Mouse (Mus musculus) MEL (cell line): ENCODE data around the gene Cd151. TPM values are rescaled to one million over a fixed set of nuclear protein-coding genes. Genes with fewer than 3 reads are reported as not detected.

Source experiments
- DNase-seq: peaks from one replicate; pipeline ENCODE4 v3.0.0; 2011; ENCODE audit warnings: low read depth, low spot score
- H3K27ac ChIP-seq: 2 replicates; pipeline ENCODE4 v1.5.1; 2012; ENCODE audit warnings: low read depth, mild to moderate bottlenecking, control low read depth, low read length, moderate library complexity; ENCODE audit not compliant: control insufficient read depth
- H3K27me3 ChIP-seq, 2 experiments: fragments of 150-350 bp in 1 of 2; sonication (generic) in 1 of 2; 2 replicates each; pipeline ENCODE4 v1.6.1; 2012; ENCODE audit warnings: low read length in 2 of 2, mild to moderate bottlenecking in 2 of 2, improper control_type of control experiment in 1 of 2, moderate library complexity in 1 of 2; ENCODE audit not compliant: insufficient read depth in 2 of 2, control insufficient read depth in 1 of 2
- H3K36me3 ChIP-seq, 2 experiments: 2 replicates each; pipeline ENCODE4 v1.6.1; 2012 to 2014; ENCODE audit warnings: low read length in 2 of 2, improper control_type of control experiment in 1 of 2, inconsistent platforms in 1 of 2, mild to moderate bottlenecking in 1 of 2; ENCODE audit not compliant: insufficient read depth in 2 of 2, control insufficient read depth in 1 of 2
- H3K4me1 ChIP-seq, 2 experiments: fragments of 150-350 bp in 1 of 2; sonication (generic) in 1 of 2; 2 replicates each; pipeline ENCODE4 v1.6.1; 2012; ENCODE audit warnings: low read length in 2 of 2, improper control_type of control experiment in 1 of 2, mild to moderate bottlenecking in 1 of 2; ENCODE audit not compliant: insufficient read depth in 2 of 2, control insufficient read depth in 1 of 2
- H3K4me3 ChIP-seq, 2 experiments: fragments of 150-350 bp in 1 of 2; sonication (generic) in 1 of 2; 2 replicates each; pipeline ENCODE4 v1.5.1; 2012; ENCODE audit warnings: low read depth in 2 of 2, low read length in 2 of 2, mild to moderate bottlenecking in 2 of 2, moderate library complexity in 2 of 2, control low read depth in 1 of 2, improper control_type of control experiment in 1 of 2; ENCODE audit not compliant: control insufficient read depth in 1 of 2, insufficient read depth in 1 of 2
- H3K79me2 ChIP-seq: 2 replicates; pipeline ENCODE4 v1.6.1; 2012; ENCODE audit warnings: mild to moderate bottlenecking, low read length, moderate library complexity; ENCODE audit not compliant: control insufficient read depth, poor library complexity, insufficient read depth
- H3K9ac ChIP-seq: 2 replicates; pipeline ENCODE4 v1.6.1; 2012; ENCODE audit warnings: low read depth, mild to moderate bottlenecking, control low read depth, low read length, moderate library complexity; ENCODE audit not compliant: control insufficient read depth, poor library complexity, severe bottlenecking
- H3K9me3 ChIP-seq: fragments of 150-350 bp; sonication (generic); replicated peaks from 2 replicates; pipeline ENCODE4 v1.6.1; 2012; ENCODE audit warnings: mild to moderate bottlenecking, low read length, improper control_type of control experiment, moderate library complexity; ENCODE audit not compliant: insufficient read depth
- BHLHE40 ChIP-seq: IDR thresholded peaks from 2 replicates; pipeline ENCODE4 v1.6.1; 2012; ENCODE audit warnings: low read depth, mild to moderate bottlenecking, inconsistent platforms, low read length, improper control_type of control experiment, borderline replicate concordance
- CHD1 ChIP-seq: IDR thresholded peaks from 2 replicates; pipeline ENCODE4 v1.6.1; 2012; ENCODE audit warnings: low read depth, mild to moderate bottlenecking, inconsistent platforms, low read length, improper control_type of control experiment
- E2F4 ChIP-seq: IDR thresholded peaks from 2 replicates; pipeline ENCODE4 v1.6.1; 2011; ENCODE audit warnings: low read depth, low read length, improper control_type of control experiment, borderline replicate concordance
- ELF1 ChIP-seq: IDR thresholded peaks from 2 replicates; pipeline ENCODE4 v1.6.1; 2014; ENCODE audit warnings: low read depth, mild to moderate bottlenecking, inconsistent platforms, low read length, improper control_type of control experiment, moderate library complexity
- GABPA ChIP-seq: IDR thresholded peaks from 2 replicates; pipeline ENCODE4 v1.6.1; 2012; ENCODE audit warnings: low read depth, mild to moderate bottlenecking, inconsistent platforms, low read length, improper control_type of control experiment, moderate library complexity
- GATA1 ChIP-seq: IDR thresholded peaks from 2 replicates; pipeline ENCODE4 v1.6.1; 2011; ENCODE audit warnings: low read depth, low read length, improper control_type of control experiment
- HCFC1 ChIP-seq: IDR thresholded peaks from 2 replicates; pipeline ENCODE4 v1.6.1; 2012; ENCODE audit warnings: low read depth, mild to moderate bottlenecking, inconsistent platforms, low read length, improper control_type of control experiment, moderate library complexity
- JUND ChIP-seq: IDR thresholded peaks from 2 replicates; pipeline ENCODE4 v1.6.1; 2011; ENCODE audit warnings: low read depth, mild to moderate bottlenecking, improper control_type of control experiment, low read length
- MAFK ChIP-seq: IDR thresholded peaks from 2 replicates; pipeline ENCODE4 v1.6.1; 2011; ENCODE audit warnings: low read depth, mild to moderate bottlenecking, low read length, improper control_type of control experiment, borderline replicate concordance
- MEF2A ChIP-seq: IDR thresholded peaks from 2 replicates; pipeline ENCODE4 v1.6.1; 2014; ENCODE audit warnings: low read depth, mild to moderate bottlenecking, inconsistent platforms, low read length, improper control_type of control experiment; ENCODE audit not compliant: poor library complexity, insufficient replicate concordance, severe bottlenecking; ENCODE audit errors: extremely low read depth
- MXI1 ChIP-seq: IDR thresholded peaks from 2 replicates; pipeline ENCODE4 v1.6.1; 2011; ENCODE audit warnings: mild to moderate bottlenecking, low read depth, low read length, improper control_type of control experiment
- MYB ChIP-seq: IDR thresholded peaks from 2 replicates; pipeline ENCODE4 v1.6.1; 2011; ENCODE audit warnings: mild to moderate bottlenecking, low read depth, low read length, improper control_type of control experiment
- MYC ChIP-seq: IDR thresholded peaks from 2 replicates; pipeline ENCODE4 v1.6.1; 2011; ENCODE audit warnings: low read depth, mild to moderate bottlenecking, low read length, improper control_type of control experiment, moderate library complexity
- NELFE ChIP-seq: IDR thresholded peaks from 2 replicates; pipeline ENCODE4 v1.6.1; 2011; ENCODE audit warnings: low read depth, low read length, improper control_type of control experiment
- NRF1 ChIP-seq: IDR thresholded peaks from 2 replicates; pipeline ENCODE4 v1.6.1; 2014; ENCODE audit warnings: low read depth, mild to moderate bottlenecking, inconsistent platforms, low read length, improper control_type of control experiment, moderate library complexity; ENCODE audit not compliant: poor library complexity, insufficient read depth, severe bottlenecking
- RAD21 ChIP-seq: IDR thresholded peaks from 2 replicates; pipeline ENCODE4 v1.6.1; 2011; ENCODE audit warnings: mild to moderate bottlenecking, low read depth, low read length, improper control_type of control experiment
- TAL1 ChIP-seq: IDR thresholded peaks from 2 replicates; pipeline ENCODE4 v1.6.1; 2012; ENCODE audit warnings: mild to moderate bottlenecking, inconsistent platforms, low read length, moderate library complexity, mixed read lengths
- TBP ChIP-seq: IDR thresholded peaks from 2 replicates; pipeline ENCODE4 v1.8.0; 2011; ENCODE audit warnings: low read depth, low read length, improper control_type of control experiment
- USF2 ChIP-seq, 2 experiments: IDR thresholded peaks; 2 replicates each; pipeline ENCODE4 v1.6.1; 2011 to 2012; ENCODE audit warnings: improper control_type of control experiment in 2 of 2, low read length in 2 of 2, borderline replicate concordance in 1 of 2, inconsistent platforms in 1 of 2, low read depth in 1 of 2, mild to moderate bottlenecking in 1 of 2; ENCODE audit not compliant: insufficient read depth in 1 of 2
- ZKSCAN1 ChIP-seq: IDR thresholded peaks from 2 replicates; pipeline ENCODE4 v1.6.1; 2012; ENCODE audit warnings: low read depth, mild to moderate bottlenecking, inconsistent platforms, low read length, improper control_type of control experiment, moderate library complexity
- polyA plus RNA-seq, 2 experiments: library from polyadenylated mRNA; stranded (reverse) in 1 of 2; unstranded in 1 of 2; fragments of >175 nt in 1 of 2; fragments of >200 nt in 1 of 2; gene quantifications; 2 replicates each; pipeline versions ENCODE4 v1.2.1 to v1.2.4; 2012; ENCODE audit warnings: low replicate concordance in 2 of 2, low read depth in 1 of 2; ENCODE audit not compliant: insufficient read length in 2 of 2, insufficient read depth in 1 of 2, missing spikeins in 1 of 2
- total RNA-seq: library from RNA; depleted of rRNA; stranded (reverse); fragments of 300-350 nt; gene quantifications from 2 replicates; pipeline ENCODE4 v1.2.3, GENCODE M21; 2012

The Cd151 gene
- total and polyA plus RNA-seq, 3 experiments: 40.6 to 86.6 TPM; not detected in 1

- H3K9ac ChIP-seq: no peak overlapping the region
- H3K79me2 ChIP-seq: no peaks in the 10 kb centered on the region
- no peak overlapping the region for H3K27ac ChIP-seq
- no peaks in the 10 kb centered on the region for H3K9me3 ChIP-seq
- H3K4me3 ChIP-seq: no peak overlapping the region
- no peaks in the 10 kb centered on the region for H3K27me3 ChIP-seq
- no peak for TF ChIP-seq NRF1
- TF ChIP-seq MYC: no peak
- no peak for TF ChIP-seq MEF2A
- TF ChIP-seq CHD1: no peak
- TF ChIP-seq RAD21: no peak
- TF ChIP-seq, all 39 proteins: peak for 0
- DNase-seq: no peak
- Histone ChIP-seq H3K4me1 (no peaks in the 10 kb centered on the region), H3K36me3 (no peaks in the 10 kb centered on the region)
These were observed 50.4 kb downstream of the Cd151 start for GRCm38 (mm10) chr7:141517638-141518037.

- H3K27ac ChIP-seq: no peak overlapping the region
- DNase-seq: no peak
- no peak overlapping the region for H3K9ac ChIP-seq
- H3K79me2 ChIP-seq: no peaks in the 10 kb centered on the region
- H3K36me3 ChIP-seq: no peaks in the 10 kb centered on the region
- H3K9me3 ChIP-seq: no peaks in the 10 kb centered on the region
- H3K4me1 ChIP-seq: no peaks in the 10 kb centered on the region
- no peak overlapping the region for H3K4me3 ChIP-seq
- no peak for TF ChIP-seq USF2 (IDR thresholded peaks at IDR 0.05; ENCODE audit: borderline replicate concordance in 1 of 2, insufficient read depth in 1 of 2, low read depth in 1 of 2, low read length in 2 of 2)
- TF ChIP-seq JUND: no peak
- no peak for TF ChIP-seq NRF1
- H3K27me3 ChIP-seq: no peaks in the 10 kb centered on the region
These were observed 51.1 kb downstream of the Cd151 start for GRCm38 (mm10) chr7:141518296-141518695.

- Histone ChIP-seq H3K9ac (no peak overlapping the region), H3K4me3 (no peak overlapping the region), H3K4me1 (no peaks in the 10 kb centered on the region)
These were observed 51.7 kb downstream of the Cd151 start for GRCm38 (mm10) chr7:141518926-141519325.

More at GRCm38 (mm10) chr7:141518926-141519325, 51.7 kb downstream of the Cd151 start:
- Histone ChIP-seq H3K9me3 (no peaks in the 10 kb centered on the region), H3K27ac (no peak overlapping the region), H3K79me2 (no peaks in the 10 kb centered on the region), H3K27me3 (no peaks in the 10 kb centered on the region), H3K36me3 (no peaks in the 10 kb centered on the region)
- no peak for DNase-seq
- TF ChIP-seq USF2 (IDR thresholded peaks at IDR 0.05; ENCODE audit: borderline replicate concordance in 1 of 2, insufficient read depth in 1 of 2, low read depth in 1 of 2, low read length in 2 of 2) (no peak), NRF1 (no peak), MYC (no peak), MYB (no peak), MAFK (no peak), BHLHE40 (no peak), HCFC1 (no peak), ELF1 (no peak), ZKSCAN1 (no peak), CHD1 (no peak), GABPA (no peak), E2F4 (no peak), NELFE (no peak), TBP (no peak), TAL1 (no peak), MXI1 (no peak), GATA1 (no peak)
